Mouse (Mus musculus): Measurements from ENCODE around the gene Nckap1. TPM values are rescaled to one million over a fixed set of nuclear protein-coding genes. Genes with fewer than 3 reads are reported as not detected.
"Not testable (repeated sequence)": the region's sequence is repeated elsewhere in the genome, so short reads cannot be mapped to it uniquely, and the experiment has no call there.

Nckap1 gene
- total RNA-seq, 4 experiments from 2014 or later, result 456 to 567 (median 512) TPM

- no peak for DNase-seq (ENCODE audit: low spot score in 2 of 2)
Observed at GRCm38 (mm10) chr2:80561478-80561877, 19.7 kb downstream of the Nckap1 start.

GRCm38 (mm10) chr2:80560773-80561172, 20.4 kb downstream of the Nckap1 start:
- DNase-seq (ENCODE audit: low spot score in 2 of 2), result no peak

DNA sequence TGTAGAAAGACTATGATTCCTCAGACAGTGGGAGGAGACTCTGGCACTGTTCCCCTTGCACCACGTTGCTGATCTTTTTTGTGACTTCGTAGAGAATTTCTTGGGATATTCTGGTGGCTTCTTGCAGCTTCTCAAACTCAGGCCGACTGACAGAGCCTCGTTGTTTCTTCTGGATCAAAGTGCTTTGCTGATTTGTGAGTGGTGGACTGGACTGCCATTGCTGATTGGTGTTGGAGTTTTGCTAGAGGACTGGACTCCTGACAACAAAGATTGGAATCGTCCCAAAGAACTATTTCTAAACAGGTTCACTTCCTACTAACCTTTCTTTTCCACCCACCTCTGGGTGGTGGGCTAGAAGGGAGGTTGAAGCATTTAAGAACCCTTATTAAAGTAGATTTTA, 21.5 kb downstream of the Nckap1 start:
- no peak for DNase-seq (ENCODE audit: low spot score in 2 of 2)

- no peak for DNase-seq (ENCODE audit: low spot score in 2 of 2)
Observed at GRCm38 (mm10) chr2:80554442-80554841, 26.7 kb downstream of the Nckap1 start.

GRCm38 (mm10) chr2:80549704-80550103, 31.5 kb downstream of the Nckap1 start:
- DNase-seq (ENCODE audit: low spot score in 2 of 2), result no peak

DNA sequence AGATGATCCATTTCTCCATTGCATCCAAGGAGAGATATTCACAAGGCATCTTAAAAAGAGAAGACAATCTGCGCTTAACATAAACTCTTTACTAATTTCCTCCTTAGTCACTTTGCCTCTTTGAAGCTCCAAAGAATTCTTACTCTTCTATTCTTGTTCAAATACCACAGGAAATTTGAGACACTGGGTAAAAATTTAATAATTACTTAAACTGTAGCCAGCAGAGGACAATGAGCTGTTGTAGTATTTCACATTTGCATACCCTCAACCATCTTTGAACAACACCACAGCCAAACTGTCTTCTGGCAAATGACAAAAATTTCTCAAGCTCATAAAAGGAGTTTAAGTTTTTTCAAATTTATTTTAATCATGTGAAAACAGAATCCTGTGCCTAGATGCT, 33.3 kb downstream of the Nckap1 start:
- no peak for DNase-seq (ENCODE audit: low spot score in 2 of 2)

GRCm38 (mm10) chr2:80542801-80543200, 38.4 kb downstream of the Nckap1 start:
- DNase-seq (ENCODE audit: low spot score in 2 of 2), result no peak

DNA sequence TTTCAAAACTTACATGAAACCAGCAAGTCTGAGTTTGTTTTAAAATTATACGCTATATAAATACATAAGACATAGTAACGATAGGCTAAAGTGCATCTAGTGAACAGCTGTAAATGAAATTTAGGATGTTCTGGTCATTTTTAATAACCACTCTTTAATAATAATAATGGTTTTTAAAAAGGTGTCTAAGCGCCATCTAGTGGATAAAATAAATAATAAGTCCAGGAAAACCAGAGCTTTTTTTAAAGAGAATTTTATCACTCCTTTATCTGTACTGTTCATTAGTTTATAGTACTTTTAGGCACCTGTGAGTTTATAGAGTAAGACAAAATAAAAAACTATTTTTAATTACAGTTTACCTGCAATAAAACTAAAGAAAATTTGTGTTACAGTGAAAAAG, 44.0 kb downstream of the Nckap1 start:
- no peak for DNase-seq (ENCODE audit: low spot score in 2 of 2)

- no peak for DNase-seq (ENCODE audit: low spot score in 2 of 2)
Observed at GRCm38 (mm10) chr2:80536608-80537007, 44.6 kb downstream of the Nckap1 start.

GRCm38 (mm10) chr2:80524275-80524674, 56.9 kb downstream of the Nckap1 start:
- no peak for DNase-seq (ENCODE audit: low spot score in 2 of 2)

GRCm38 (mm10) chr2:80506051-80506802, 75.0 kb downstream of the Nckap1 start:
- DNase-seq (ENCODE audit: low spot score in 2 of 2), result no peak

- no peak for DNase-seq (ENCODE audit: low spot score in 2 of 2)
Observed at GRCm38 (mm10) chr2:80502132-80502531, 79.0 kb downstream of the Nckap1 start.

DNA sequence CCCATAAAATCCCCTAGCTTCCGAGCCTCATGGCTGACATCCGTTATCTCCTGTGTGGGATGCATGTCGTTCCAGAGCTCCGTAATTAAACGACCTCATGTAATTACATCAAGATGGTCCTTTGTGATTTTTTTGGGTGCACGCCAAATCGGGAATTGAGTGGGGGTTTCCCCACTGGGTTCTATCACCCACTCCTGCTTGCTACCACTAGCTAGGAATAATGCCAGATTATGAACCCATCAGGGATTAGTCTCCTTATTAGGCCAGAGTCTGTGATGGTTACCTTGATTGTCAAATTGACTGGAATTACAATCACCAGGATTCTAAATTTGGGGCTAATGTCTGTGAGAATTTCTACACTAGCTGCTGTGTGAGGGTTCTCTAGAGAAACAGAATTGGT, 85.9 kb downstream of the Nckap1 start:
- DNase-seq (ENCODE audit: low spot score in 2 of 2), result not testable (repeated sequence)

- no peak for DNase-seq (ENCODE audit: low spot score in 2 of 2)
Observed at GRCm38 (mm10) chr2:80486851-80487250, 94.3 kb downstream of the Nckap1 start.

DNA sequence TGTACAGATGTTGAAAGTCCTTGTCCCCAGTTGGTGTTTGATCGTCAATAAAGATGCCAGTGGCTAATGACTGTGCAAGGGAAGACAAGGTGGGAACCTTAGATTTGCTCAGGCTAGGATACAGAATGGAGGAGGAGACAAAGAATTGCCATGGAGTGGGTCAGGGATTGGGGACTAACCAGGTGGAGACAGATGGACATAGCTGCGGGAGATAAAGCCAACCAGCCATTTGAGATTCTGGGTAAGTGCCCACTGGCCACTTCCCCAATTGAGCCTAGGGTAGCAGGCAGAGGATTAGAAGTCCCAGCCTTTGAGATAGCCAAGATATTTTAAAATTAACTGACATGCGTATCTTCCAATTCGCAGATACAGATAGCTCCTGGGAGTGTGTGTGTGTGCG, 96.2 kb downstream of the Nckap1 start:
- DNase-seq (ENCODE audit: low spot score in 2 of 2), result no peak

DNA sequence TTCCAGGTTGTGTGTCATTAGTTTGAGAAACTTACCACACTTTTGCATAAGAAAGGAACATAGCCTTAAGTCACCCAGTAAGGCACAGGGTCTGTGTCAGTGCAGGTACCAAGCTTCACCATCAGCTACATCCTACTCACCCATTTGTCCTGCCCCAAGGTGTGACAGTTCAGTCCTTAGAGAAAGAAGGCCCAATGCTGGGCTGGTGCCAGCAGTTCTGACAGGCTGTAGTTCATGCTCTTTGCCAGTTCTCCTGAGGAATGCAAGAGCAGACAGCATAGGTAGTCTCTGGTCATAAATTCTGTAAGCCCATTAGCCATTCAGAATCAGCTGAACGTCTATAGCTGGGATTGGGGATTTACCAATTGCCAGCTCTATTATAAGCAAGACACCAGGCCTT, 105.3 kb downstream of the Nckap1 start:
- no peak for DNase-seq (ENCODE audit: low spot score in 2 of 2)

GRCm38 (mm10) chr2:80474247-80474796, 106.9 kb downstream of the Nckap1 start:
- DNase-seq (ENCODE audit: low spot score in 2 of 2), result no peak

DNA sequence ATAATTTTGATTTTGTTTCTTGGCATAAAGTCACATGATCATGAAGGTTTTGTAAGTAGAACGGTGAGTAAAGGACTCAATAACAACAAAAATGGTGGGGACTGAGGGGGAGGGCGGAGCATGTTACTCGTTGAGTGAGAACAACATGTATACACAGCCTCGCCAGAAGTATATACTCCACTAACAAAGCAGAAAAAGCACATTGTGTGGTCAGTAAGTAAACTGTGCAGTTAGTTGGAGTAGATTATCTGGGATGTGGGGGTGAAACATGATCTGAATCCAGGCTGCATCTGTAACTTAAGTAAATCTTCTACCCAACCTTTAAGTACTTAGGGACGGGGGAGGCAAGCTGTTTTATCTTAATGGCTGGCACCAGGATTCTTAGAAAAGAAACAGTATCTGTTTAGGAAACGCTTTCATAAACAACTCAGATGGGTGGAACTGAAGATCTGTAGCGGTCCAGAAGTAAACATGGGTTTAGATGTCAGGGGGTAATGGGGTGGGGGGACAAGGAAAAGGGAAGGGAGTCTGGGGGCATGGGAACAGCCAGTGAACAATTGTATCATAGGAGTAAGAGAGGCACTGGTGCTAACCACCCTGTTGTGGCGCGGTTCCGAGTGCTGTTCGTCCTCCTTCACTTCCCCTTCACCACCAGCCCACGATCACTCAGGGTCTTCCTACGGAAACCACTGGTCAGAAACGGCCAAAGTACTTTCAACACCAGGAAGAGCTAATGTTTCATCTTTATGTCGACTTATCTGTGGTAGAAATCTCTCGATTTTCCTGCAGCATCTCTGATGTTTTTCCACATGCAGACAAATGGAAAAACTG, 115.0 kb downstream of the Nckap1 start:
- no peak for DNase-seq (ENCODE audit: low spot score in 2 of 2)

GRCm38 (mm10) chr2:80461827-80462226, 119.4 kb downstream of the Nckap1 start:
- DNase-seq (ENCODE audit: low spot score in 2 of 2), result no peak
